Mouse (Mus musculus): ENCODE data around the gene Sdha. TPM values are rescaled to one million over a fixed set of nuclear protein-coding genes. Genes with fewer than 3 reads are reported as not detected.

Gene Sdha
- total RNA-seq, 2 experiments from 2014 or later: 1,522 to 1,570 TPM

DNA sequence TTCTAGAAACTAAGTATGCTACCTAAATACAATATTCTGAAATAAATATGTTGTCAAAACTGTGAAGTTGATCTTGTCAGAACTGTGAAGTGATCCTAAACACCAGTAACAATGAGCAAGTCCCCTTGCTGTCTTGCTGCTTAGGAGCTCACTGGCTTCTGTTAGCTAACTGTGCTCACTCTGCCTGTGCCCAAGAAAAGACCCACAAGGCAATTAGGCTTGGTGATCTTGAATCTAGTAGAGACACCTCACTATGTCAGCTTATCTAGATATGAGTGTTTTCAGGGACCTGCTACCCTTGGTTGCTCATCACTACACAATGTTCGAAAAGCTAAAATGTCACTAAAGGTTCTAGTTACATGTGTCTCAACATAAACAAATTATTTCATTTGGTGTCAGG, 44.3 kb downstream of the Sdha start:
- intact Hi-C loops (cut with DNase I): no loop called here
- DNase-seq: no peak

DNA sequence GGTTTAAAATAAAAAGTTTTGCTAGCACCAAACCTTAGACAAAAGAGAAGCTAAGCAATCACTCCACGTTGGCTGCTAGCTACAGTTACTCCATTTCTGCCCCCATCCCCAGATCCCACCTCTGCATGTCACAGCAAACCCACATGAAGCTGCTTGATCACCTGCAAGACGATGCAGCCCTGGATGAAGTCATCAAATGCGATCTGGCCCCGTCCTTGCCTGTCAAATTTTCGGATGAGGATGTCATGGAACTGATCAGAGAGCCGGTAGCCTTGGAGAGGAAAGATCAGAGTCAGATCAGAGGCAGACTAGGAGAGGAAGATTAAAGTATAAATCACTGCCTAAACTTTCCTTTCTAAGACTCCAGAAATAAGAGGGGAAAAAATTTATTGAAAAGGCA, 44.7 kb downstream of the Sdha start:
- intact Hi-C loops (cut with DNase I): no loop called here
- DNase-seq: no peak

GRCm38 (mm10) chr13:74302050-74303037, 47.7 kb downstream of the Sdha start:
- intact Hi-C loops (cut with DNase I): loop anchor here (5.0 kb wide), 3 partner anchors 95 to 585 kb away; partner anchors contain the start of gene Exoc3
- no peak for DNase-seq

DNA sequence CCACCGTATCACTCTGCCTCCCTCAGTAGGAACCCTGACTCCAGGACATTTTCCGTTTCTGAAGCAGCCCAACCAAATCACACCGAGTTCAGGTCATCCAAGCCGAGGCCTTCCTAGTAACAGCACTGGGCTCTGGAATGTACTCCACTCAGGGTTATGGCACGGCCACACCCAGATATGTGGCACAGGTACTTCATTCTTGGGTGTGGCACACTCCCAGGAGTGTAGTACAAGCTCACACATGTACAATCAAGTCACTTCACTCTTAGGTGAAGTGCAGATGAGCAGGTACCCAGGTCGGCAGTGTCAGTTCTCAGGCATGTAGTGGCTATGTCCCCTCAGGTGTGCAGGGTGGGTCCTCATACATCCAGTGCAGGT, 48.5 kb downstream of the Sdha start:
- DNase-seq: no peak
- intact Hi-C loops (cut with DNase I): loop anchor here (1.0 to 5.0 kb wide), 6 partner anchors 94 to 584 kb away; partner anchors contain the start of gene Exoc3

GRCm38 (mm10) chr13:74300925-74301606, 49.0 kb downstream of the Sdha start:
- DNase-seq: peak; percentile 66 to 75
- intact Hi-C loops (cut with DNase I): loop anchor here (1.0 to 5.0 kb wide), 6 partner anchors 94 to 584 kb away; partner anchors contain the start of gene Exoc3

DNA sequence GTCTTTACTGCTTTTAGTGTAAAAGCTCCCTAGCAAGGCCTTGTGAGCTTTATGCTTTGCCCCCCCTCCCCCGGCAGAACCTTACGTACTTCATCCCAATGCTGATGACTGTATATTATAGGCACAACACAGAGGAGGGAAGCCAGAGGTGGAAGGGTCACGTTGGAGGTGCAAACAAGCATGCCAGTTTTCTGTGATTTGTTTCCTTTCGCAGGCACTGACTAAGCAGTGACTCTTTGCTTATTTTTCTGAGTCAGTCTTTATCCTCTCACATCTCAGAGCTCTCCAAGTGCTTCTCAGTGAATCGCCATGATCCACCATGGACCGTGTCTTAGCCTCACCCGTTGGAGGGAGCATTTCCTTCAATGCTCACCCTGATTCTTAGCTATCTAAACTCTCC, 53.7 kb downstream of the Sdha start:
- DNase-seq: no peak
- intact Hi-C loops (cut with DNase I): no loop called here

GRCm38 (mm10) chr13:74292167-74292566, 57.9 kb downstream of the Sdha start, which contains the start of gene Ahrr:
Ahrr (minus strand) TSS chr13:74292331.
- DNase-seq: peak; percentile 41 to 55
- intact Hi-C loops (cut with DNase I): loop anchor here (2.0 kb wide), 1 partner anchor 45 kb away; no protein-coding TSS in a partner anchor

DNA sequence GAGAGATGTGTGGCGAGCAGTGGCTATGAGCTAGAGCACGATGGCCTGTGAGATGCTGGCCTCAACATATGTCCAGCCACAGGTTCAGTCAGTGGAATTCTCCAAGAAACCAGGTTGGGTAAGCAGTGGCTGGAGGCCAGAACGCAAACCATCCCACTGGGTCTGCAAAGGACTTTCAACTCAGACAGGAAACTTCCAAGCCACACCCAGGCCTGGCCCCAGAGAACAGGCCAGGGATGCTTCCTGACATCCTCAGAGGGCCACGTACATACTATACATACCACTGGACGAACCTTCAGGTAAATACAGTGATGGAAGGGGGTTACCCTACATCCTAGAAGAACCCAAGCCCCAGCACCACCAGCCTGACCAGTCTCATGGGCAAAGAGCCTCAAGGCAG, 60.4 kb downstream of the Sdha start:
- DNase-seq: no peak
- intact Hi-C loops (cut with DNase I): no loop called here

DNA sequence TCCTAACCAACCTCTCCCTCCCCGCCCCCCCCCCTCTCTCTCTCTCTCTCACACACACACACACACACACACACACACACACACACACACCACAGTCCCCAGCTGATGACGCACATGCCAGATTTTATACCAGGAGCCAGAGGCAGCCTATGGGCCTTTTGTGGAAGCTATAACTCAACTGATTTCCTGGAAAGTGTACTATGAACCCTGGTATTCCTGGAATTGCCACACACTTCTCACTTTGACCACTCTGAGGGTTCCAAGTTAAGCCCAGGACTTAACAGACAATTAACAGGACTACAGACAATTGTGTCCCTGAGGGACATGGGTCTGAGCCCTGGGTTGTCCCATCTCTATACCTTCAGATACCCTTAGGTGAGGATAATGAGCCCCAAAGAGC, 67.8 kb downstream of the Sdha start:
- DNase-seq: no peak
- intact Hi-C loops (cut with DNase I): no loop called here

GRCm38 (mm10) chr13:74275726-74276125, 74.4 kb downstream of the Sdha start:
- intact Hi-C loops (cut with DNase I): no loop called here
- DNase-seq: no peak

Other genes starting within 250 kb of the Sdha start
- under 1 TPM; 0.22 to 0.56 TPM for gene Slc9a3, start 228.8 kb downstream of the Sdha start, total RNA-seq (2021)
- 10 to 100 TPM; 45.6 to 46.3 TPM for gene Exoc3, start 141.5 kb downstream of the Sdha start, total RNA-seq (2021)
- gene Ahrr, start 57.9 kb downstream of the Sdha start, total RNA-seq (2021): under 1 TPM; 0.73 to 0.97 TPM
- gene Pdcd6, start 32.7 kb downstream of the Sdha start, total RNA-seq (2021): 10 to 100 TPM; 42.2 to 47.1 TPM
- 10 to 100 TPM; 46.4 to 50.7 TPM for gene Ccdc127, start within 50 bp of the Sdha start, total RNA-seq (2021)
- gene Lrrc14b, start 13.7 kb upstream of the Sdha start, total RNA-seq (2021): 10 to 100 TPM; 68.0 to 78.6 TPM
- 1 to 10 TPM; 2.6 to 3.6 TPM for gene Zfp72, start 40.6 kb upstream of the Sdha start, total RNA-seq (2021)
- gene Ftl1-ps1, start 49.4 kb upstream of the Sdha start, total RNA-seq (2021): 100 to 1,000 TPM; 275 to 280 TPM
- 1 to 10 TPM; 6.2 to 6.6 TPM for gene Zfp825, start 143.7 kb upstream of the Sdha start, total RNA-seq (2021)